Mouse (Mus musculus): ENCODE results near the gene March9.

GRCm38 (mm10) chr10:127050119-127050474 is 9.9 kb downstream of the March9 start:
- TF ChIP-seq CTCF (IDR thresholded peaks at IDR 0.05; ENCODE audit: extremely low read depth, insufficient read depth, low read length) (no peak), POLR2A (IDR thresholded peaks at IDR 0.05; ENCODE audit: extremely low read depth, insufficient read depth, low read length) (no peak)
